Mouse (Mus musculus) kidney, adult 2 months (tissue): ENCODE measurements around the gene Cib4.

ENCODE experiments used
- CTCF ChIP-seq: fragments of 200-500 bp; conservative IDR thresholded peaks from 2 replicates; pipeline ENCODE4 v1.5.1; 2011; ENCODE audit warnings: low read depth, mild to moderate bottlenecking, control low read depth, low read length, moderate library complexity, mixed read lengths; ENCODE audit not compliant: insufficient read depth, insufficient read length
- POLR2A ChIP-seq: fragments of 200-500 bp; IDR thresholded peaks from one replicate; pipeline ENCODE4 v1.6.1; 2011; ENCODE audit warnings: low read depth, low read length, control low read depth

GRCm38 (mm10) chr5:30580725-30581124 is 35.1 kb upstream of the Cib4 start:
- no peak for TF ChIP-seq POLR2A
- TF ChIP-seq CTCF: no peak
